Mouse (Mus musculus): ENCODE results near the gene Ttc9b. TPM values are rescaled to one million over a fixed set of nuclear protein-coding genes. Genes with fewer than 3 reads are reported as not detected.
"Not testable (repeated sequence)": the region's sequence is repeated elsewhere in the genome, so short reads cannot be mapped to it uniquely, and the experiment has no call there.

Ttc9b gene
- total RNA-seq, 2 experiments from 2014 or later, result 1.1 to 1.6 TPM

DNA sequence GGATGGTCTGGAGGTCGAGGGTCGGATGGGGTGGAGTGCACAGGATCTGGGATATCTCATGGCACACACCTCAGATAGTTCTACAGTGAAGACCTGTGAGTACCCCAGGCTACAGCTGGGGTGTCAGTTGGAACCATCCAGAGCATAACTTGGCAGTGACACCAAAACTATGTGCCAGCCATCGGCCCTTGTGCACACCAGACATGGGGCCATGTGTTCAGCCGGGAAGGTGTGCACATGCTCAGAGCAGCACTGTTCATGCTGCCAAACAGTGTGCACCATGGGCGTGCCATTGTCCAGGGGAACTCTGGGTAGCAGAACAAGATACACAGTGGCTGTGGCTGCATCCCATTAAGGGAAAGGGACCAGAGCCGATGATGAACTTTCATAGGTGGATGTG lies 19.0 kb upstream of the Ttc9b start:
- DNase-seq (ENCODE audit: low spot score in 2 of 2), result no peak

GRCm38 (mm10) chr7:27635094-27635493 lies 18.6 kb upstream of the Ttc9b start:
- DNase-seq (ENCODE audit: low spot score in 2 of 2), result not testable (repeated sequence)

GRCm38 (mm10) chr7:27644471-27644870 lies 9.2 kb upstream of the Ttc9b start:
- no peak for DNase-seq (ENCODE audit: low spot score in 2 of 2)

- DNase-seq (ENCODE audit: low spot score in 2 of 2), result no peak
Measured at GRCm38 (mm10) chr7:27646516-27646915, 7.2 kb upstream of the Ttc9b start.

- no peak for DNase-seq (ENCODE audit: low spot score in 2 of 2)
Measured at GRCm38 (mm10) chr7:27647281-27648002, 6.3 kb upstream of the Ttc9b start.

- no peak for DNase-seq (ENCODE audit: low spot score in 2 of 2)
Measured at GRCm38 (mm10) chr7:27649723-27650122, 4.0 kb upstream of the Ttc9b start.

GRCm38 (mm10) chr7:27650949-27651348 lies 2.8 kb upstream of the Ttc9b start:
- DNase-seq (ENCODE audit: low spot score in 2 of 2), result peak in 1 of 2 experiments; percentile 64

DNA sequence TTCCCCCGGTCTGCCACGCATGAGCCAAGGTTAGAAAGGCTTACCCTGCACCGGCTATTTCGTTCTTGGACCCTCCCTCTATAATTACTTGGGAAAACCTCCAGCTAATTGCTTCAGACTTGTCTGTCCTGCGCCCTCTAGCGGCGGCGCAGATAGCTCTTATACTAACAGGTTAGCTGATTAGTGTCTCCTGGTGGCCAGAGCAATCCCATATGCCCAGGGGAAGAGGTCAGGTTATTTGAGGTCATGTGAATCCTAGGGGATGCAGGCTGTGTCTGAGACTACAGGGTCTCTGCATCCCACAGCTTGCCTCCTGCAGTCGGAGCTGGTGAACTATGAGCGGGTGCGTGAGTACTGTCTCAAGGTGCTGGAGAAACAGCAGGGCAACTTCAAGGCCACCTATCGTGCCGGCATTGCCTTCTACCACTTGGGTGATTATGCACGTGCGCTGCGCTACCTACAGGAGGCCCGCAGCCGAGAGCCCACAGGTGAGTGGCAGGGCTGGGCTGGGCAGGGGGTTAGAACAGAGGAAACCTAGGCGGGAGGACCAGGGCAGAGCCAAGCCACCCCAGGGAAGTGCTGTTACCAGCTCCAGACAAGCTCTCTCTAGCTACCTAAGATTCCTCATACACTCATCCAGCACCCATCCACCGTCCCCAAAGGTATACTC lies 1.0 kb downstream of the Ttc9b start:
- DNase-seq (ENCODE audit: low spot score in 2 of 2), result no peak

DNA sequence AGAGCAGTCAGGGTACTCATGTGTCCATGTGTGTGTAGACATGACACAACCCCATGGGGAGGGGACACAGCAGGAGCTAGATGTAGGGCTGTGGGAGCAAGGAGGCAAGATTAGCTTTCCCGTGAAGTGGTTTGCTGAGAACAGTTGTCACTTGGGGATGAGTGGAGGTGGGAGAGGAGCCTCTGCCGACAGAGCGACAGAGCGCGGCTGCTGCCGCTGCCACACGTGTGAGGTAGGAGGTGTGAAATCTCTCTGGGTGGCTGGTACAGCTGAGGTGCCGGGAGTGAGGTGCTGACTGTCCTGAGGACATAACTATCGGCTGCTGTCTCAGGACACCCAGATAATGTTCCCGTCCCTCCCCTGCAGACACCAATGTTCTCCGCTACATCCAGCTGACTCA lies 1.8 kb downstream of the Ttc9b start:
- no peak for DNase-seq (ENCODE audit: low spot score in 2 of 2)

- DNase-seq (ENCODE audit: low spot score in 2 of 2), result no peak
Measured at GRCm38 (mm10) chr7:27656600-27656999, 2.9 kb downstream of the Ttc9b start.

DNA sequence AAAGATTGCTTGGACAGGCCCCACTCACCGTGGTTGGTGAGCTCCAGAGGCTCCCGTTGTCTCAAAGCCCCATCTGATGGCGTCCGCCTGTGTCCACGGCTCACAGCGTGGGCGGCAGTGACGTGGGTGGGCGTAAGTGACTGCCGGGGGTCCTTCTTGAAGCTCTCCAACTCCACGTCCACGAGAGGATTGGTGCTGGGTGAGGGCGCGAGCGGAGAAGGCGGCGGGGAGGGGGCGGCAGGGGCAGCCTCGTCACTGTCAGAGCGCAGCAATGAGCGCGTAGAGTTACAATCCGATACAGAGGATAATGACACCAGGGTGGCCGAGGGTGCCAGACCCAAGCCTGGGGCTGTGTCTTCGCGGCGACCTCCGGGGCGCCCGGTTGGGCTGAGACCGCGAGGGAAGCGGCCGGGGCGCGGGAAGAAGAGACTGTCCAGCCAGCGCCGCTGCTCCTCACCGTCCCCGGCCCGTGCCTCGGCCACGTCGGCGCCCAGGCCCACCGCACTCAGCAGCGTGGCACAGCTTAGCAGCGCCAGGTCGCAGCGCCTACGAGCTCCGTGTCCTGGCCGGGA lies 4.2 kb downstream of the Ttc9b start:
- DNase-seq (ENCODE audit: low spot score in 2 of 2), result no peak

GRCm38 (mm10) chr7:27658712-27659663 lies 5.3 kb downstream of the Ttc9b start:
- DNase-seq (ENCODE audit: low spot score in 2 of 2), result no peak

- DNase-seq (ENCODE audit: low spot score in 2 of 2), result no peak
Measured at GRCm38 (mm10) chr7:27662038-27662437, 8.3 kb downstream of the Ttc9b start.

DNA sequence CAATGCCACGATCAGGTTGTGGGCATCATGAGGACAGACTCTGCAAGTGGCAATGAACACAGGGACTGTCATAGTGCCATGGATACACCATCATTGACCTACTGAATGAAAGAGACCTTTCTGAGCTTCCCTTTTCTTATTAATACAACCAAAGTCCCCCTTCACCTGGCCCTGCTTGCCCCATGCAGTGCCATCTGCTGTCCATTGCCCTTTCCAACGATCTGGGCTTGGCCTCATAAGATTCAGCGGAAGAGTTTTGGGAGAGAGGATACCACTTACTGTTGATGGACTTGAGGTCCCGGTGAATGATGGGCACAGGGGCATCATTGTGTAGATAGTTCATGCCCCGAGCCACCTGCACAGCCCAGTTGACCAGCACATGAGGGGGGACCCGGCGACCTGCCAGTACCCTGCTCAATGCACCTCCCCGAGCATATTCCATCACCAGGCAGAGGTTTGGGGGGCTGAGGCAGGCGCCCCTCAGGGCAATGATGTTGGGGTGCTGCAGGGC lies 19.4 kb downstream of the Ttc9b start:
- no peak for DNase-seq (ENCODE audit: low spot score in 2 of 2)

DNA sequence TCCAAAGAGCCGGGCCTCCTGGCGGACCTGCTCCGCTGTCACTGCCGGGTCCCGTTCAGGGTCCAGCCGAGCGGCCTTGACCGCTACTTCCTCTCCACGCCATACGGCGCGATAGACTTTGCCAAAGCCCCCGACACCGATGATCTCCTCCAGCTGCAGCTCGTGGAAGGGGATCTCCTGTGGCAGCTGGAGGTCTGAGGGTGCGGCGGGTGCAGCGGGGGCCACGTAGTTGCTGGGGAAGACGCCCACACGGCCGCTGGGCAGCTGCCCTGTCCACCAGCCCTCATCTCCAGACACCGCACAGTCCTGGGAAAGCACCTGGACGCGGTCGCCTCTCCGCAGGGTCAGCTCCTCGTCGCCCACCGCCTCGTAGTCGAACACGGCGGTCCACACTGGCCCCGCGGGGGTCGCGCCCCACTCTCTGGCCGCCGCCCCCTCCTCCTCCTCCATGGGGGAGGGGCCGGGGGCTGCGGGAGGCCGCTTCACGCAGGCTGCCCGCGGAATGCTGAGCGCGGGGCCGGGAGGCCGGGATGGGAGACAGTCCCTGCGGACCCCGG lies 19.9 kb downstream of the Ttc9b start:
- DNase-seq (ENCODE audit: low spot score in 2 of 2), result no peak

- no peak for DNase-seq (ENCODE audit: low spot score in 2 of 2)
Measured at GRCm38 (mm10) chr7:27674195-27674521, 20.4 kb downstream of the Ttc9b start.

- DNase-seq (ENCODE audit: low spot score in 2 of 2), result peak; percentile 76 to 84
Measured at GRCm38 (mm10) chr7:27674522-27675221, 21.0 kb downstream of the Ttc9b start, which contains the start of gene Map3k10. TSS of gene Map3k10 (minus strand) at chr7:27674598.

- DNase-seq (ENCODE audit: low spot score in 2 of 2), result no peak
Measured at GRCm38 (mm10) chr7:27675222-27675612, 21.5 kb downstream of the Ttc9b start.

GRCm38 (mm10) chr7:27683218-27683617 lies 29.5 kb downstream of the Ttc9b start:
- DNase-seq (ENCODE audit: low spot score in 2 of 2), result no peak

GRCm38 (mm10) chr7:27685220-27685619 lies 31.5 kb downstream of the Ttc9b start:
- DNase-seq (ENCODE audit: low spot score in 2 of 2), result no peak
